Mouse (Mus musculus): ENCODE results near the gene Trub2. TPM values are rescaled to one million over a fixed set of nuclear protein-coding genes. Genes with fewer than 3 reads are reported as not detected.

Trub2 gene
- total and polyA plus RNA-seq, 2 experiments from 2014 or later = 27.3 to 68.7 TPM

DNA sequence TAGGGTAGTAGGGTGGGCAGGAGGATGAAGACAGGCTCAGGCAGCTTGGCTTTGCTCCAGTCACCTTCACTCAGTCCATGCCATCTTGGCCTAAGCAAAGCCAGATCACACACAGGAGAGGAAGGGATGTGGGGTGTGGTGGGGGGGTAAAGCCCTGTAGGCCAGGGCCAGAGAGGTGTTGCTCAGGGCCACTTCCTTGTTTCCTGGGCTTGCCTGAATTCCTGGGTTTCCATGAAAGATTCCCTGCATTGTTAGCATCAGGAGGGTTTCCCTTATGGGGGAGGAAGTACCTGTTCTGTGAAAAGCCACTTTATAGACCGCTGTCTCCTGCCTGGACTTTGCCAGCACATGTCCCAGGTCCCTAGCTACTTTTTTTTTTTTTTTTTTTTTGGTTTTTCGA lies 74.8 kb downstream of the Trub2 start:
- ATAC-seq = no peak

GRCm38 (mm10) chr2:29711877-29712276 lies 76.4 kb downstream of the Trub2 start:
- no peak for ATAC-seq
- WGBS = 88% methylated on average over 5 of the region's 5 CpGs
- no peak overlapping the region for H3K4me3 ChIP-seq (ENCODE audit: low read depth, low read length)
- H3K27ac ChIP-seq (ENCODE audit: low read depth, low read length) = no peak overlapping the region
- H3K36me3 ChIP-seq (ENCODE audit: insufficient read depth) = peaks cover 64% of the 10 kb centered on the region
- no peak overlapping the region for H3K9ac ChIP-seq
- no peaks in the 10 kb centered on the region for H3K9me3 ChIP-seq (ENCODE audit: low read length)
- TF ChIP-seq CTCF (IDR thresholded peaks at IDR 0.05; ENCODE audit: low read depth) = no peak
- H3K27me3 ChIP-seq (ENCODE audit: insufficient read depth, low read length) = no peaks in the 10 kb centered on the region
- no peaks in the 10 kb centered on the region for H3K4me1 ChIP-seq (ENCODE audit: insufficient read depth)
- no peak for DNase-seq
- no peak overlapping the region for H3K4me2 ChIP-seq (ENCODE audit: low read depth)

More for the DNA sequence above, 74.8 kb downstream of the Trub2 start:
- no peak overlapping the region for H3K9ac ChIP-seq
- H3K27me3 ChIP-seq (ENCODE audit: insufficient read depth, low read length) = no peaks in the 10 kb centered on the region
- no peak overlapping the region for H3K4me2 ChIP-seq (ENCODE audit: low read depth)
- H3K4me1 ChIP-seq (ENCODE audit: insufficient read depth) = no peaks in the 10 kb centered on the region
- no peaks in the 10 kb centered on the region for H3K9me3 ChIP-seq (ENCODE audit: low read length)
- no peak overlapping the region for H3K27ac ChIP-seq (ENCODE audit: low read depth, low read length)
- H3K36me3 ChIP-seq (ENCODE audit: insufficient read depth) = peaks cover 58% of the 10 kb centered on the region
- WGBS = 100% methylated on average over 1 of the region's 2 CpGs
- no peak overlapping the region for H3K4me3 ChIP-seq (ENCODE audit: low read depth, low read length)
- no peak for TF ChIP-seq CTCF (IDR thresholded peaks at IDR 0.05; ENCODE audit: low read depth)
- DNase-seq = no peak

Other genes with a start within 250 kb of the Trub2 start
- gene Rapgef1, start 168.8 kb downstream of the Trub2 start, total RNA-seq (2014; rRNA removed) = 81.9 and 99.1 TPM in 2 replicates
- gene Rapgef1, start 168.8 kb downstream of the Trub2 start, polyA plus RNA-seq (2015; fragmentation: Nextera tagmentation; extraction: Ambion mirVana) = 17.9 and 19.4 TPM in 2 replicates
- gene Gm13420, start 36.8 kb downstream of the Trub2 start, total RNA-seq (2014; rRNA removed) = 0.86 and 1.5 TPM in 2 replicates
- 0.18 TPM in 1 of 2 replicates, not detected in the other for gene Gm13420, start 36.8 kb downstream of the Trub2 start, polyA plus RNA-seq (2015; fragmentation: Nextera tagmentation; extraction: Ambion mirVana)
- gene Gm13547, start 29.2 kb downstream of the Trub2 start, total RNA-seq (2014; rRNA removed) = not detected in 2 replicates
- not detected in 2 replicates for gene Gm13547, start 29.2 kb downstream of the Trub2 start, polyA plus RNA-seq (2015; fragmentation: Nextera tagmentation; extraction: Ambion mirVana)
- 34.5 and 39.7 TPM in 2 replicates for gene Coq4, start 1.0 kb downstream of the Trub2 start, total RNA-seq (2014; rRNA removed)
- gene Coq4, start 1.0 kb downstream of the Trub2 start, polyA plus RNA-seq (2015; fragmentation: Nextera tagmentation; extraction: Ambion mirVana) = 31.2 and 36.7 TPM in 2 replicates
- gene Slc27a4, start 14.1 kb upstream of the Trub2 start, total RNA-seq (2014; rRNA removed) = 74.9 and 82.9 TPM in 2 replicates
- gene Slc27a4, start 14.1 kb upstream of the Trub2 start, polyA plus RNA-seq (2015; fragmentation: Nextera tagmentation; extraction: Ambion mirVana) = 32.3 and 40.3 TPM in 2 replicates
- gene Urm1, start 31.6 kb upstream of the Trub2 start, total RNA-seq (2014; rRNA removed) = 58.9 and 91.9 TPM in 2 replicates
- gene Urm1, start 31.6 kb upstream of the Trub2 start, polyA plus RNA-seq (2015; fragmentation: Nextera tagmentation; extraction: Ambion mirVana) = 27.3 and 29.4 TPM in 2 replicates
- 13.6 and 16.9 TPM in 2 replicates for gene Cercam, start 80.7 kb upstream of the Trub2 start, total RNA-seq (2014; rRNA removed)
- gene Cercam, start 80.7 kb upstream of the Trub2 start, polyA plus RNA-seq (2015; fragmentation: Nextera tagmentation; extraction: Ambion mirVana) = 10.8 and 14.1 TPM in 2 replicates
- 103 and 109 TPM in 2 replicates for gene Odf2, start 100.7 kb upstream of the Trub2 start, total RNA-seq (2014; rRNA removed)
- gene Odf2, start 100.7 kb upstream of the Trub2 start, polyA plus RNA-seq (2015; fragmentation: Nextera tagmentation; extraction: Ambion mirVana) = 40.3 and 60.8 TPM in 2 replicates
- 52.7 and 57.4 TPM in 2 replicates for gene Gle1, start 146.9 kb upstream of the Trub2 start, total RNA-seq (2014; rRNA removed)
- 55.2 and 62.3 TPM in 2 replicates for gene Gle1, start 146.9 kb upstream of the Trub2 start, polyA plus RNA-seq (2015; fragmentation: Nextera tagmentation; extraction: Ambion mirVana)
- 839 and 918 TPM in 2 replicates for gene Sptan1, start 177.1 kb upstream of the Trub2 start, total RNA-seq (2014; rRNA removed)
- 182 and 192 TPM in 2 replicates for gene Sptan1, start 177.1 kb upstream of the Trub2 start, polyA plus RNA-seq (2015; fragmentation: Nextera tagmentation; extraction: Ambion mirVana)

Data from forebrain, postnatal 0 days (tissue).